ENCODE assay signal across 12 mouse cellular contexts in the genomic region with DNA sequence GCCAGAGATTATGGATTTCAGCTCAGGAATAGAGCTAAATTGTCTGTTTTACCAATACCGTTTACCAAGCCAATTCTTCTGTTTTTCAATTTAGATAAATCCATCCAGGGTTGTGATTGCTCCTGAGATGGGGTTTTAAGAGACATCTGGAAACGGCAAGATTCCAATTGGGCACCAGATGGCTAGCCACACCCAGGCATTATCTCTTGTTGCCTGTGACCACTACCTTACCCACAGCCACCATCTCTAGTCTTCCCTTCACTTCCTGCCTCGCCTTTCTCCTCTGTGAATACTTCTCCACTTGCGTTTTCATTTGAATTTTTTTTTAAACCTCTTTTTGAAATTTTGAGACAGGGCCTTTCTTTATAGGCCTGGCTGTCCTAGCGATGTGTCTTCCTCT.
"Had no signal": no experiment of that assay in that cellular context is flagged by ENCODE, and none has a peak within 500 bp of the region (broad histone marks: within the 10 kb centered on the region; RNA-seq: fewer than 3 reads in every experiment).

No protein-coding gene starts in this region.

- DNase-seq: kidney, adult 9 months; kidney, postnatal 36 days; layer of hippocampus, adult 9-11 months; layer of hippocampus, postnatal 36 days; retina, postnatal 1 day had no signal

- ATAC-seq: liver, postnatal 0 days; midbrain, embryonic 13.5 days had no signal

- H3K4me1 ChIP-seq: limb, embryonic 12.5 days; midbrain, embryonic 13.5 days; stomach, embryonic 15.5 days had no signal

- H3K4me3 ChIP-seq: limb, embryonic 12.5 days; liver, embryonic 13.5 days; midbrain, embryonic 13.5 days; neural tube, embryonic 13.5 days; stomach, embryonic 15.5 days had no signal

- H3K27ac ChIP-seq: kidney, postnatal 0 days; limb, embryonic 12.5 days; liver, embryonic 13.5 days; midbrain, embryonic 13.5 days; neural tube, embryonic 13.5 days; stomach, embryonic 15.5 days had no signal

- H3K9ac ChIP-seq: limb, embryonic 12.5 days; liver, embryonic 13.5 days; liver, postnatal 0 days; midbrain, embryonic 13.5 days; neural tube, embryonic 13.5 days; stomach, embryonic 15.5 days had no signal

- H3K36me3 ChIP-seq: limb, embryonic 12.5 days; liver, embryonic 13.5 days; midbrain, embryonic 13.5 days; neural tube, embryonic 13.5 days; stomach, embryonic 15.5 days had no signal

- H3K9me3 ChIP-seq: limb, embryonic 12.5 days; liver, embryonic 13.5 days; midbrain, embryonic 13.5 days; neural tube, embryonic 13.5 days; stomach, embryonic 15.5 days had no signal

- H3K27me3 ChIP-seq: limb, embryonic 12.5 days; liver, embryonic 13.5 days; midbrain, embryonic 13.5 days; neural tube, embryonic 13.5 days; stomach, embryonic 15.5 days had no signal
